Mouse (Mus musculus) E14TG2a.4 (cell line): ENCODE results near the gene Aff3.

Experiments
- H3K27me3 ChIP-seq: 2 replicates; pipeline ENCODE4 v1.6.1; 2014; ENCODE audit warnings: low read length, control low read depth; ENCODE audit not compliant: insufficient read depth
- H3K36me3 ChIP-seq: 2 replicates; pipeline ENCODE4 v1.6.1; 2014; ENCODE audit warnings: low read length, control low read depth; ENCODE audit not compliant: insufficient read depth
- H3K4me1 ChIP-seq: replicated peaks from 2 replicates; pipeline ENCODE4 v1.6.1; 2014; ENCODE audit warnings: low read depth, low read length, control low read depth
- H3K4me3 ChIP-seq: replicated peaks from 2 replicates; pipeline ENCODE4 v1.5.1; 2014; ENCODE audit warnings: mild to moderate bottlenecking, low read length
- H3K9me3 ChIP-seq: 2 replicates; pipeline ENCODE4 v1.6.1; 2014; ENCODE audit warnings: low read length, control low read depth
- CTCF ChIP-seq: conservative IDR thresholded peaks from 2 replicates; pipeline ENCODE4 v1.5.1; 2014; ENCODE audit warnings: low read length
- NANOG ChIP-seq: IDR thresholded peaks from 2 replicates; pipeline ENCODE4 v1.6.1; 2014; ENCODE audit warnings: borderline replicate concordance, low read length, mixed read lengths
- POU5F1 ChIP-seq: IDR thresholded peaks from 2 replicates; pipeline ENCODE4 v1.6.1; 2014; ENCODE audit warnings: low read length, borderline replicate concordance

The Aff3 gene

DNA sequence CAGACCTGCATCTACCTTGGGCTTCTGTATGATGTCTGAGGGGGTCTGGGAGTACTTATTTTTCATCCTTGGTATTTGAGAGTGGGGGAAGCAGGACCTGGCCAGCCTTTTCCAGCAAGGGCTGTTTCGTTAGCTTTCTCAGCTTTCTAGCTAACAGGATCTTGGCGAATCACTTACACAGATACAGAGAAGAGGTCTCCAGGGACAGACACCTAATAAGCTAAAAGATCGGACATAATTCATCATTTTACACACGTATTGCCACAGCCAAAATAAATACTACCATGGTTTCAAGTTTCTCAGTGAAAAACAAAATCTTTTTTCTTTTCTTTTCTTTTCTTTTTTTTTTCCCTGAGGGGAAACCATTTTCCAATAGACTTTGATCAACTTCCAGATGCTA, 354.7 kb downstream of the Aff3 start:
- no peaks in the 10 kb centered on the region for H3K4me1 ChIP-seq
- TF ChIP-seq CTCF (no peak), POU5F1 (no peak), NANOG (no peak)
- H3K9me3 ChIP-seq, result no peaks in the 10 kb centered on the region
- H3K4me3 ChIP-seq, result no peak overlapping the region
- no peaks in the 10 kb centered on the region for H3K27me3 ChIP-seq
- no peaks in the 10 kb centered on the region for H3K36me3 ChIP-seq

DNA sequence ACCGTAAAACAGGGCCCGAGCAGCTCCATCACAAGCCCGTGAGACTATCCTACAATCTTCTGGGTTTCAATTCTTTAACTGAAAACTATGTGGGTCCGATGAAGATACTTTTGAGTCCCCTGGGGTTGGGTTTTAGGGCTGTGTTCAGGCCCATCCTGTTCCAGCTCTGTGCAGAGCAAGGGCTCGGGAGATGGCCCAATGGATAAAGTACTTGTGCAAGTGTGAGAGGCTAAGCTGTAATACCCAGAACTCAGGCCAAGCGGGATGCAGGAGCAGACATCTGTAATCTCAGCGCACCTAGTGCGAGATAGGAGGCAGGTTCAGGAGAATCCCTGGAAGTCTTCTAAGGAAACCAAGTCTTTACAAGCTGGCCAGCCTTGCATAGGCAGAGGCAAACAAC, 355.4 kb downstream of the Aff3 start:
- Histone ChIP-seq H3K4me1 (no peaks in the 10 kb centered on the region), H3K9me3 (no peaks in the 10 kb centered on the region), H3K36me3 (no peaks in the 10 kb centered on the region), H3K27me3 (no peaks in the 10 kb centered on the region), H3K4me3 (no peak overlapping the region)
- TF ChIP-seq NANOG (no peak), POU5F1 (no peak), CTCF (no peak)

DNA sequence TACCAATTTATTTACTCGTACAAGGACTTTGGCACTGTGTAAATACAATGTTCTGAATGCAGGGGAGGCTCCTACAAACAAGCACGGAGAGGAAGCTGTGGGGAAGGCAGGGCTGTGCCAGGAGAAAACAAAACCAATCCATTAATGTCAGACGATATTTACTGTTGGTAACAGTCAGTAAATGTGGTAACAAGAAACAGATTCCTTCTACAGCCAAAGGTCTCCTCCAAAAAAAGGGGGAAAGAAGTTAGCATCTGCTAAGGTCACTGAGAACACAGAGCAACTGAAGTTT, 356.1 kb downstream of the Aff3 start:
- Histone ChIP-seq H3K4me1 (no peaks in the 10 kb centered on the region), H3K27me3 (no peaks in the 10 kb centered on the region), H3K36me3 (no peaks in the 10 kb centered on the region), H3K9me3 (no peaks in the 10 kb centered on the region), H3K4me3 (no peak overlapping the region)
- no peak for TF ChIP-seq CTCF
- no peak for TF ChIP-seq NANOG
- TF ChIP-seq POU5F1, result no peak

DNA sequence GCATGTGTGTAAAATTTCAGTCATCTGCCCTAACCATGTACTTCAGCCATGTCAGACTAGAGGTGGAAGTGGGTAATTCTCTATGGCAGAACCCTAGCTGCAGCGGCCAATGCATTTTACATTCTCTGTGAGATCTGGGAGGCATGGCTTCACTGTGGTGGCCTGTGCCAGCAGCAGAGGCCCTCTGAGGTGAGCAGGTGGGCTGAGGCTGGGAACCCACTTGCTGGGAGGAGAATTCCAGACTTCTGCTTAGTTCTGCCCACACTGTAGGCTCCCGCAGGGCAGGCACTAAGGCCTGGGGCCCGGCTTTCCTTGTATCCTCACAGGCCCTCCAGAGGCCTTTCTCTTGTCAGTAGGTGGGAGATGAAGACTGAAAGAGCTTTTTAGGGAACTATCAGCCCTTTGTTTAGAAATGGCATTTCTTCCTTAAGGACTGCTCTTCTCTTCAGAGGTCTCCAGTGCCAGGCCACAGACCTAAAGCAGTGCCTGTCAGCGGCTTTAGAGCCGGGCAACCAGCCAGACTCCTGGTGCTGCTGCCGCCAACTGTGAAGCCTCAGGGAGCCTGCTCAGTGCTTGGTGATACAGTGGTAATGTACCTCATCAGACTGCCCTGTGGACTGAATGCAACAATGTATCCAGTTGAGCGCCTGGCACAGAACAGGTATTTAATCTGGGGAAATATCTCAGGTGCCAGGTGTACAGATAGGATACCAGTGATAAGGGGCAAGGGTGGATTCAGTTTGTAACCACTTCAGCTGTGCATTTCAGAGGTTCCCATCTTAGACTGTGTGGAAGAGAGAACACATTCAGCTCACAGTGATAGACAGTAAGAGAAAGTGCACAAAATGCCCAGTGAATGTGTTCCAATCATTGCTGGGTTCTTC, 356.7 kb downstream of the Aff3 start:
- H3K36me3 ChIP-seq, result no peaks in the 10 kb centered on the region
- no peak overlapping the region for H3K4me3 ChIP-seq
- H3K4me1 ChIP-seq, result no peaks in the 10 kb centered on the region
- no peaks in the 10 kb centered on the region for H3K9me3 ChIP-seq
- H3K27me3 ChIP-seq, result no peaks in the 10 kb centered on the region
- TF ChIP-seq NANOG (no peak), POU5F1 (no peak), CTCF (no peak)

DNA sequence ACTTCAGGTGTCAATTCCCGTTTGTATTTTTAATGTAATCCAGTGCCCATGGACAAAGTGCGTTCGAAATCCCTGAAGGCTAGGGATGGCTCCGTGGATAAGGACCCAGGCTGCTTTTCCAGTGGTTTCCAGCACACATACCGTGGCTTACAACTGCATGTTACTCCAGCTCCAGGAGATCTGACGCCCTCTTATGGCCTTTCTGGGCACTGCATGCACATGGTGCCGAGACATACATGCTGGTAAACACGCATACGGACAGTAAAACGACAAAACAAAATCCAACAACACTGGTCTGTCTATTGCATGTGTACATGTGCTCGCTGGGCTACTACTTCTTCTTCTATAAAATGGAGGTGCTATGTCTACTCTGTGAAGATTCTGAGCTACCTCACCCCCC, 357.5 kb downstream of the Aff3 start:
- TF ChIP-seq POU5F1 (no peak), NANOG (no peak), CTCF (peak; percentile 64)
- Histone ChIP-seq H3K9me3 (no peaks in the 10 kb centered on the region), H3K4me3 (no peak overlapping the region), H3K4me1 (no peaks in the 10 kb centered on the region), H3K36me3 (no peaks in the 10 kb centered on the region), H3K27me3 (no peaks in the 10 kb centered on the region)

DNA sequence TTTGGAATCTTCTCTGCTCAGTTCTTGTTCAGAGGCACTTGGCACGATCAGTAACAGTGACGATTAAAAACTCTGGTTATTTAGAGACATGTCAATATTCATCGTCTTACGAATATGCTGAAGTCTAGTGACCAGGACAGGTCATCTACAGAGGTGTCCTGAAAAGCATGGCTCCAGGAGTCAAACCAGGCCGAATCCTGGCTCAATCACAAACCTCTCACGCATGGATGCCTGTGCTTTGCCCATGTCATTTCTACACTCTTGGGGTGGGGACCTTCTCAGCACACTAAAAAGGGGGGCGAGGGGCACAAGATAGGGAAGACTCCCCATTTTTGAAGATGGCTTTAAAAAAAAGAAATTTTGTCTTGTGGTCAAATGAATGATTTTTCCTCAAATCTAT, 358.6 kb downstream of the Aff3 start:
- TF ChIP-seq NANOG, result no peak
- no peak for TF ChIP-seq CTCF
- no peak for TF ChIP-seq POU5F1
- H3K36me3 ChIP-seq, result no peaks in the 10 kb centered on the region

DNA sequence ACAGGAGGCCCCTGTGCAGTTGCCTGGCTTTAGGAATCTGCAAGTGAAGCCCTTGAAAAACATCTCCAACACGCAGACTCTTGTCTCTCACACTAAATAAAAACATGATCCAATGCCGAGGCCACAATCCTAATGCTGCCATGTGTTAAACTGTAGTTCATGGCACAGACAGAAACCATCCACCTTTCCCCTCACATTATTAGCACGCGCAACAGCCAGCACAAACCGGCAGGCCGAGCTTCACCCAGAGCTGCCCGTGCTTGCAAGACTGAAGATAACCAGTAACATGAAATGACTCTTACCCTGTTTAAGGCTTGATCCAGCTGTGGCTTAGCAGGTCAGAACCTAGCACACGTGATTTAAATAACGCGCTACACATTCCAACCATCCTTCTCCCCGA, 360.4 kb downstream of the Aff3 start:
- no peaks in the 10 kb centered on the region for H3K9me3 ChIP-seq
- H3K4me3 ChIP-seq, result no peak overlapping the region
- TF ChIP-seq NANOG (no peak), POU5F1 (no peak), CTCF (no peak)
- H3K36me3 ChIP-seq, result no peaks in the 10 kb centered on the region
- H3K27me3 ChIP-seq, result no peaks in the 10 kb centered on the region
- no peaks in the 10 kb centered on the region for H3K4me1 ChIP-seq

More for the DNA sequence above, 358.6 kb downstream of the Aff3 start:
- no peaks in the 10 kb centered on the region for H3K9me3 ChIP-seq
- H3K4me3 ChIP-seq, result no peak overlapping the region
- H3K4me1 ChIP-seq, result no peaks in the 10 kb centered on the region
- H3K27me3 ChIP-seq, result no peaks in the 10 kb centered on the region

DNA sequence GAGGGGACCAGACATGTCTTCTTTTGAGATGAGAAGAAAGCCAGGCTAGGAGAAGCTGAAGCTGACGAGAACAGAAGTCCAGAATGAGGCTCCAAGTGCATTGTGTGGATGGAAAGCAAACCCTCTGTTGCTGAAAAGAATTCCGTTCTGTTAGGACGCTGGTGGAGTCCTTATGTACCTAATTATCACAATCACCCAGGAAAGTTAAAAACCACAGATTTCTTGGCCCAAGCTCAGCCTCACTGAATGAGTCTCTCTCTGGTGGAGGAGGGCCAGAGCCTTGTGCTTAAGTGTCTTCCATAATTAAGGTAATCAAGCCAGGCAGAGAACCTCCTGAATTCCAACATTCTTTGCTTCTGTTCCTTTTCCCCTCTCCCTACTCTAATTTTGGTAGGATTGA, 366.5 kb downstream of the Aff3 start:
- Histone ChIP-seq H3K9me3 (no peaks in the 10 kb centered on the region), H3K4me3 (no peak overlapping the region), H3K36me3 (no peaks in the 10 kb centered on the region), H3K27me3 (0 out of 2 replicates have a peak, but pooled peaks cover 2% of the 10 kb centered on the region), H3K4me1 (no peaks in the 10 kb centered on the region)
- no peak for TF ChIP-seq POU5F1
- TF ChIP-seq NANOG, result no peak
- TF ChIP-seq CTCF, result no peak

DNA sequence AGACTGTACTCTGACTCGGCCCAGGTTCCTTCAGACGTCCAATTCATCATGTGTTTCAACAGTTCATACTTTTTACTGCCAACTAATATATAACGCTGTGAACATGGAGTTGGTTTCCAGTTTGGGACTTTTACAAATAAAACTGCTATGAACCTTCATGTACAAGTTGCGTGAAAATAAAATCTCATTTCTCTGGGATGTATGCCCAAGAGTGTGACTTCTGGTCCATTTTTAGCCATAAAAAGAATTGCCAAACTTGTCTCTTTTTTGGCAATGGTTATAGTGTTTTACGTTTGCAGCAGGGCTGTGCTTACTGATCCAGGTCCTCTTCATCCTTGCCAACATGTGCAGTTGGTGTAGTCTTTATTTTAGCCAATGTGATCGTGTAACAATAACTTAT, 369.8 kb downstream of the Aff3 start:
- Histone ChIP-seq H3K4me1 (peaks cover 13% of the 10 kb centered on the region), H3K4me3 (no peak overlapping the region), H3K9me3 (no peaks in the 10 kb centered on the region), H3K36me3 (no peaks in the 10 kb centered on the region), H3K27me3 (peaks cover 13% of the 10 kb centered on the region)
- TF ChIP-seq NANOG (no peak), CTCF (no peak)
